Mouse (Mus musculus) E14TG2a.4 (cell line): ENCODE measurements around the gene Ceacam19.

Experiments used
- CTCF ChIP-seq: conservative IDR thresholded peaks from 2 replicates; pipeline ENCODE4 v1.5.1; 2014; ENCODE audit warnings: low read length
- NANOG ChIP-seq: IDR thresholded peaks from 2 replicates; pipeline ENCODE4 v1.6.1; 2014; ENCODE audit warnings: borderline replicate concordance, low read length, mixed read lengths
- POU5F1 ChIP-seq: IDR thresholded peaks from 2 replicates; pipeline ENCODE4 v1.6.1; 2014; ENCODE audit warnings: low read length, borderline replicate concordance

DNA sequence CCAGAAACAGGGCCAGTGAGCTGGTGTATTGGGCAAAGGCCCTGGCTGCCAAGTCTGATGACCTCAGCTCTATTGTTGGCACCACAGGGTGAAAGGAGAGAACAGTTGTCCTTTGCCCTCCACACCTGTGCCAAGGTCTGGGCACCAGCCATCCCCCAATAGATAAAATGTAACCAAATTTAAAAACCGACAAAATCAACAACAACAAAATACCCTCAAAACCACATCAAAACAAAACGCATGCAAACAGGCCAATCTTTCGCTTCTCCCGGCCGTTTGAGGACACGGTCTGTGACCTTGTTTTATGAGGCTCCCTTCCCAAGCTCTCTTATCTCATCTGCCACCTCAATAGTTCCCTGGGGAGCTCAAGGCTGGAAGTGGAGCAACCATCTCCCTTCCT is 21.3 kb downstream of the Ceacam19 start:
- TF ChIP-seq CTCF (no peak), NANOG (no peak), POU5F1 (no peak)
